Mouse (Mus musculus) midbrain, embryonic 14.5 days (tissue): ENCODE data around the gene Nup54. TPM values are rescaled to one million over a fixed set of nuclear protein-coding genes. Genes with fewer than 3 reads are reported as not detected.

Experiments used
- ATAC-seq: fragments of 200-750 bp; cut with Nextera tagmentation; 2 replicates; pipeline ENCODE4 v1.8.0; 2017; ENCODE audit warnings: moderate number of reproducible peaks, moderate library complexity; ENCODE audit not compliant: low FRiP score, low TSS enrichment
- DNase-seq: peaks from one replicate; pipeline ENCODE4 v3.0.0-alpha.2; 2015
- H3K27ac ChIP-seq: fragments of 300-500 bp; sonication (generic); replicated peaks from 2 replicates; pipeline ENCODE4 v1.5.1; 2014; ENCODE audit warnings: mild to moderate bottlenecking, low read depth, low read length, moderate library complexity
- H3K27me3 ChIP-seq: fragments of 300-500 bp; sonication (generic); 2 replicates; pipeline ENCODE4 v1.6.1; 2014; ENCODE audit warnings: low read length, control low read depth, mixed read lengths; ENCODE audit not compliant: control insufficient read depth, insufficient read depth
- H3K36me3 ChIP-seq: fragments of 300-500 bp; sonication (generic); 2 replicates; pipeline ENCODE4 v1.6.1; 2014; ENCODE audit warnings: low read length, control low read depth; ENCODE audit not compliant: control insufficient read depth, insufficient read depth
- H3K4me1 ChIP-seq: fragments of 300-500 bp; sonication (generic); 2 replicates; pipeline ENCODE4 v1.6.1; 2014; ENCODE audit warnings: mild to moderate bottlenecking, antibody characterized with exemption, low read length, control low read depth; ENCODE audit not compliant: control insufficient read depth, insufficient read depth
- H3K4me2 ChIP-seq: fragments of 300-500 bp; sonication (generic); 2 replicates; pipeline ENCODE4 v1.6.1; 2014; ENCODE audit warnings: mild to moderate bottlenecking, low read length, moderate library complexity
- H3K4me3 ChIP-seq: fragments of 300-500 bp; sonication (generic); replicated peaks from 2 replicates; pipeline ENCODE4 v1.5.1; 2014; ENCODE audit warnings: low read depth, low read length
- H3K9ac ChIP-seq: fragments of 300-500 bp; sonication (generic); replicated peaks from 2 replicates; pipeline ENCODE4 v1.6.1; 2014; ENCODE audit warnings: mild to moderate bottlenecking, low read length, moderate library complexity
- H3K9me3 ChIP-seq: fragments of 300-500 bp; sonication (generic); 2 replicates; pipeline ENCODE4 v1.6.1; 2016; ENCODE audit warnings: low read length, control low read depth, mixed read lengths; ENCODE audit not compliant: control insufficient read depth
- WGBS: fragments of 180-500 bp; shearing (Covaris S2); extraction: QIAGEN DNeasy Blood & Tissue Kit; methylation state at CpG from one replicate; pipeline ENCODE4 v1.1.7; 2014; 5-methylcytosine and 5-hydroxymethylcytosine counted together
- polyA plus RNA-seq: library from polyadenylated mRNA; unstranded; fragments of >200 nt; fragmentation: Nextera tagmentation; extraction: Ambion mirVana; gene quantifications from 2 replicates; pipeline ENCODE4 v1.2.1, GENCODE M21; 2014

Gene Nup54
- polyA plus RNA-seq, 1 experiment from 2014 or later = 61.4 TPM

- Histone ChIP-seq H3K27ac (no peak overlapping the region), H3K9ac (no peak overlapping the region), H3K36me3 (peaks cover 38% of the 10 kb centered on the region), H3K4me1 (no peaks in the 10 kb centered on the region), H3K4me3 (no peak overlapping the region), H3K9me3 (no peaks in the 10 kb centered on the region), H3K4me2 (no peak overlapping the region), H3K27me3 (no peaks in the 10 kb centered on the region)
- DNase-seq (no peak), ATAC-seq (no peak)
- 49% methylated on average over 5 of the region's 5 CpGs for WGBS
Observed at GRCm38 (mm10) chr5:92458726-92459125, 23.7 kb upstream of the Nup54 start.

GRCm38 (mm10) chr5:92457410-92457809 lies 22.4 kb upstream of the Nup54 start:
- 82% methylated on average over 2 of the region's 2 CpGs for WGBS
- Histone ChIP-seq H3K4me1 (no peaks in the 10 kb centered on the region), H3K4me3 (no peak overlapping the region), H3K27ac (no peak overlapping the region), H3K36me3 (peaks cover 50% of the 10 kb centered on the region), H3K4me2 (no peak overlapping the region), H3K9me3 (no peaks in the 10 kb centered on the region), H3K27me3 (no peaks in the 10 kb centered on the region), H3K9ac (no peak overlapping the region)
- DNase-seq (no peak), ATAC-seq (no peak)

DNA sequence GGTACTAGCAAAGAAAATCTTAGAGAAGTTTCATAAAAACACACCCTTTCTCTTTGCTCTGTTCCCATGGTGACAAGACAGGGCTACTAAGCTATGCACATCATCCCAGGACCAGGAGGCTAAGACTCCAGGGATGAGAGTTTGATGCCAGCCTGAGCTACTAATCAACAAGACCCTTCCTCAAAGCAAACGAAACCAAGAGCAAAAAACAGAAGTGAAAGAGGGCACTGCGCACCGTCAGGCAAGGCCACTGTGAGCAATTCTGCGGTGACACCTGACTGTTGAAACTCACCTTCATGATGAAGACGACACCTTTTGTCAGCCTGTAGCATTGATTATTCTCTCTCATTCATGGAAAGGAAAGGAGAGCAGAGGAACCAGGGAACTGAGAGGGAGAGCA lies 17.9 kb upstream of the Nup54 start:
- DNase-seq (no peak), ATAC-seq (no peak)
- Histone ChIP-seq H3K4me1 (no peaks in the 10 kb centered on the region), H3K27me3 (no peaks in the 10 kb centered on the region), H3K36me3 (peaks cover 75% of the 10 kb centered on the region), H3K4me2 (no peak overlapping the region), H3K9me3 (no peaks in the 10 kb centered on the region), H3K27ac (no peak overlapping the region), H3K4me3 (no peak overlapping the region), H3K9ac (no peak overlapping the region)
- WGBS = 92% methylated on average over 5 of the region's 5 CpGs

GRCm38 (mm10) chr5:92446736-92447135 lies 11.7 kb upstream of the Nup54 start:
- 96% methylated on average over 5 of the region's 5 CpGs for WGBS
- Histone ChIP-seq H3K4me1 (no peaks in the 10 kb centered on the region), H3K4me3 (no peak overlapping the region), H3K4me2 (no peak overlapping the region), H3K27ac (no peak overlapping the region), H3K36me3 (peaks cover 74% of the 10 kb centered on the region), H3K27me3 (no peaks in the 10 kb centered on the region), H3K9ac (no peak overlapping the region), H3K9me3 (no peaks in the 10 kb centered on the region)
- ATAC-seq = no peak
- no peak for DNase-seq

DNA sequence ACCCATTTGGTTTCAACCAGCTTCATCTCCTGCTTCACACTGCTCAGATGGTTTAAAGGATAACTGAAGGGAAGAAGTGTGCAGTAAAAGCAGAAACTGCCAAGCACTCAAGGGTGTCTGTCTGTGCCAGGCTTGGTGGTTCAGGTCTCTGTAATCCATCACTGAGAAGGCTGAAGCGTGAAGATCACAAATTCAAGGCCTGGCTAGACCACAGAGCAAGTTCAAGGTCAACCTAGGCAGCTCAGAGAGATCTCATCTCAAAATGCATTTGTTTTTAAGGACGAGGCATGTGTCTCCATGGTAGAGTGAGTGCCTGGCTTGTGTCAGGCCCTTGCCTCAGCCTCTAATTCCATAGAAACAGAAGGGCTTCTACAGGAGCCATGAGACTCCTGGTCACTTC lies 10.0 kb upstream of the Nup54 start:
- H3K27me3 ChIP-seq = no peaks in the 10 kb centered on the region
- H3K9ac ChIP-seq = no peak overlapping the region
- DNase-seq (no peak), ATAC-seq (no peak)
- H3K4me2 ChIP-seq = no peak overlapping the region
- no peak overlapping the region for H3K4me3 ChIP-seq
- no peak overlapping the region for H3K27ac ChIP-seq
- peaks cover 57% of the 10 kb centered on the region for H3K36me3 ChIP-seq
- H3K9me3 ChIP-seq = no peaks in the 10 kb centered on the region
- 92% methylated on average over 2 of the region's 2 CpGs for WGBS
- H3K4me1 ChIP-seq = no peaks in the 10 kb centered on the region

- Histone ChIP-seq H3K9me3 (no peaks in the 10 kb centered on the region), H3K36me3 (peaks cover 37% of the 10 kb centered on the region), H3K9ac (no peak overlapping the region), H3K27ac (no peak overlapping the region), H3K27me3 (no peaks in the 10 kb centered on the region), H3K4me3 (no peak overlapping the region), H3K4me2 (no peak overlapping the region), H3K4me1 (no peaks in the 10 kb centered on the region)
- no peak for DNase-seq
- WGBS = 90% methylated on average over 7 of the region's 7 CpGs
- no peak for ATAC-seq
Observed at GRCm38 (mm10) chr5:92442914-92443313, 7.9 kb upstream of the Nup54 start.

GRCm38 (mm10) chr5:92441494-92441893 lies 6.5 kb upstream of the Nup54 start:
- no peaks in the 10 kb centered on the region for H3K9me3 ChIP-seq
- no peaks in the 10 kb centered on the region for H3K27me3 ChIP-seq
- H3K36me3 ChIP-seq = peaks cover 23% of the 10 kb centered on the region
- H3K4me2 ChIP-seq = no peak overlapping the region
- H3K9ac ChIP-seq = no peak overlapping the region
- H3K4me1 ChIP-seq = no peaks in the 10 kb centered on the region
- no peak for ATAC-seq
- 88% methylated on average over 5 of the region's 5 CpGs for WGBS
- no peak overlapping the region for H3K27ac ChIP-seq
- no peak for DNase-seq
- no peak overlapping the region for H3K4me3 ChIP-seq

GRCm38 (mm10) chr5:92438540-92438939 lies 3.5 kb upstream of the Nup54 start:
- Histone ChIP-seq H3K27me3 (no peaks in the 10 kb centered on the region), H3K27ac (no peak overlapping the region), H3K36me3 (peaks cover 6% of the 10 kb centered on the region; the same call in 1 of the 2 replicates), H3K4me3 (no peak overlapping the region), H3K4me1 (peaks cover 8% of the 10 kb centered on the region; the same call in 1 of the 2 replicates), H3K9me3 (no peaks in the 10 kb centered on the region), H3K9ac (no peak overlapping the region), H3K4me2 (no peak overlapping the region)
- ATAC-seq (no peak), DNase-seq (no peak)
- WGBS = 85% methylated on average over 8 of the region's 8 CpGs

- Histone ChIP-seq H3K27ac (peak overlapping the region; percentile 62), H3K27me3 (no peaks in the 10 kb centered on the region), H3K9me3 (no peaks in the 10 kb centered on the region), H3K4me2 (peak overlapping the region; percentile 94), H3K4me3 (peak overlapping the region; percentile 75), H3K9ac (peak overlapping the region; percentile 90), H3K4me1 (peaks cover 12% of the 10 kb centered on the region; the same call in 1 of the 2 replicates), H3K36me3 (peaks cover 7% of the 10 kb centered on the region; the same call in 1 of the 2 replicates)
- WGBS = under 1% methylated on average over 34 of the region's 39 CpGs
- ATAC-seq = no peak; the same call in 1 of the 2 replicates
- DNase-seq = peak; percentile 61
Observed at GRCm38 (mm10) chr5:92434571-92434985, 441 bp downstream of the Nup54 start.
